ENCODE assay signal across 13 mouse cellular contexts in genomic region chr12:104614240-104614639, GRCm38 (mm10).
A peak's percentile ranks its signal among the peaks of the same experiment; 100 is the strongest.
DNase-seq lines count a peak whose midpoint lies in the region; ATAC-seq and TF ChIP-seq lines count a peak whose summit lies in the region.
"Had no signal": no experiment of that assay in that cellular context is flagged by ENCODE, and none has a peak within 500 bp of the region (broad histone marks: within the 10 kb centered on the region; RNA-seq: fewer than 3 reads in every experiment).

No protein-coding gene starts in this region.

- 56% methylated on average over 8 of the region's 8 CpGs for WGBS in intestine, embryonic 14.5 days
- 59% methylated on average over 8 of the region's 8 CpGs for WGBS in intestine, embryonic 15.5 days
- 42% methylated on average over 8 of the region's 8 CpGs for WGBS in heart, embryonic 15.5 days
- WGBS in thymus, adult 2 months, result 64% methylated on average over 8 of the region's 8 CpGs

- TF ChIP-seq POLR2A in testis, adult 2 months (IDR thresholded peaks at IDR 0.05; ENCODE audit: control insufficient read depth, low read depth, low read length), result no peak
- TF ChIP-seq POLR2A in thymus, adult 2 months (IDR thresholded peaks at IDR 0.05; ENCODE audit: control insufficient read depth, extremely low read depth, insufficient read depth, low read length, poor library complexity), result no peak

- no peak overlapping the region for H3K9ac ChIP-seq in intestine, embryonic 14.5 days (ENCODE audit: low read length)
- no peak overlapping the region for H3K9ac ChIP-seq in intestine, embryonic 15.5 days
- H3K9ac ChIP-seq in heart, embryonic 15.5 days, result no peak overlapping the region
- H3K9ac ChIP-seq: hindbrain, embryonic 13.5 days; midbrain, embryonic 12.5 days had no signal

- H3K36me3 ChIP-seq in intestine, embryonic 14.5 days (ENCODE audit: control insufficient read depth, insufficient read depth, low read length), result no peaks in the 10 kb centered on the region
- H3K36me3 ChIP-seq in intestine, embryonic 15.5 days, result no peaks in the 10 kb centered on the region
- no peaks in the 10 kb centered on the region for H3K36me3 ChIP-seq in testis, adult 2 months (ENCODE audit: control insufficient read depth, insufficient read depth, low read length)
- H3K36me3 ChIP-seq in heart, embryonic 15.5 days, result no peaks in the 10 kb centered on the region
- H3K36me3 ChIP-seq in thymus, adult 2 months (ENCODE audit: control insufficient read depth, insufficient read depth, low read length), result no peaks in the 10 kb centered on the region
- H3K36me3 ChIP-seq: forebrain, embryonic 10.5 days; hindbrain, embryonic 13.5 days; midbrain, embryonic 12.5 days had no signal

- DNase-seq in intestine, embryonic 14.5 days (ENCODE audit: low spot score), result no peak
- DNase-seq in testis, postnatal 10 days (ENCODE audit: low spot score), result no peak
- no peak for DNase-seq in thymus, adult 2 months
- no peak for DNase-seq in gastrocnemius, postnatal 4 days (ENCODE audit: low spot score in 2 of 2)
- no peak for DNase-seq in left cerebral cortex, adult 9 months (ENCODE audit: low spot score in 2 of 2)

- H3K27ac ChIP-seq in intestine, embryonic 14.5 days (ENCODE audit: low read depth), result no peak overlapping the region
- H3K27ac ChIP-seq in intestine, embryonic 15.5 days, result no peak overlapping the region
- no peak overlapping the region for H3K27ac ChIP-seq in testis, adult 2 months (ENCODE audit: control insufficient read depth, insufficient read depth, low read depth, low read length)
- H3K27ac ChIP-seq in heart, embryonic 15.5 days, result no peak overlapping the region
- no peak overlapping the region for H3K27ac ChIP-seq in thymus, adult 2 months (ENCODE audit: control insufficient read depth, insufficient read depth, low read length)
- H3K27ac ChIP-seq: forebrain, embryonic 10.5 days; hindbrain, embryonic 13.5 days; layer of hippocampus, adult 2 months; midbrain, embryonic 12.5 days had no signal

- TF ChIP-seq CTCF in testis, adult 2 months (IDR thresholded peaks at IDR 0.05; ENCODE audit: control insufficient read depth, insufficient read depth, insufficient replicate concordance, low read depth, low read length), result no peak
- no peak for TF ChIP-seq CTCF in thymus, adult 2 months (IDR thresholded peaks at IDR 0.05; ENCODE audit: borderline replicate concordance, control insufficient read depth, extremely low read depth, insufficient read depth, low read length, poor library complexity)

- ATAC-seq in intestine, embryonic 14.5 days (replicated peaks; ENCODE audit: low FRiP score, low TSS enrichment, low read depth), result no peak
- ATAC-seq in intestine, embryonic 15.5 days, result no peak
- ATAC-seq in heart, embryonic 15.5 days (replicated peaks; ENCODE audit: insufficient number of reproducible peaks, insufficient read depth, low FRiP score, low read depth), result peak; percentile 62; the same call in 1 of the 2 replicates
- ATAC-seq: Patski had no signal

- no peaks in the 10 kb centered on the region for H3K27me3 ChIP-seq in intestine, embryonic 14.5 days (replicated peaks; ENCODE audit: control insufficient read depth, insufficient read depth, low read length)
- no peaks in the 10 kb centered on the region for H3K27me3 ChIP-seq in intestine, embryonic 15.5 days (replicated peaks)
- H3K27me3 ChIP-seq in testis, adult 2 months (ENCODE audit: control insufficient read depth, insufficient read depth, low read length), result no peaks in the 10 kb centered on the region
- H3K27me3 ChIP-seq in heart, embryonic 15.5 days, result 0 out of 2 replicates have a peak, but pooled peaks cover 11% of the 10 kb centered on the region
- no peaks in the 10 kb centered on the region for H3K27me3 ChIP-seq in thymus, adult 2 months (ENCODE audit: control insufficient read depth, insufficient read depth, low read length)
- H3K27me3 ChIP-seq: hindbrain, embryonic 13.5 days; midbrain, embryonic 12.5 days had no signal

- no peaks in the 10 kb centered on the region for H3K4me1 ChIP-seq in intestine, embryonic 14.5 days (replicated peaks; ENCODE audit: control insufficient read depth, insufficient read depth, low read length)
- H3K4me1 ChIP-seq in intestine, embryonic 15.5 days (replicated peaks), result no peaks in the 10 kb centered on the region
- peaks cover 4% of the 10 kb centered on the region for H3K4me1 ChIP-seq in testis, adult 2 months (ENCODE audit: control insufficient read depth, insufficient read depth, low read length)
- H3K4me1 ChIP-seq in heart, embryonic 15.5 days (replicated peaks), result peaks cover 6% of the 10 kb centered on the region
- H3K4me1 ChIP-seq in thymus, adult 2 months (replicated peaks; ENCODE audit: control insufficient read depth, insufficient read depth, low read length), result no peaks in the 10 kb centered on the region
- H3K4me1 ChIP-seq: midbrain, embryonic 12.5 days had no signal

- H3K9me3 ChIP-seq in intestine, embryonic 14.5 days (ENCODE audit: control insufficient read depth, low read length), result peaks cover 5% of the 10 kb centered on the region; the same call in 1 of the 2 replicates
- no peaks in the 10 kb centered on the region for H3K9me3 ChIP-seq in intestine, embryonic 15.5 days
- no peaks in the 10 kb centered on the region for H3K9me3 ChIP-seq in heart, embryonic 15.5 days (replicated peaks)
- H3K9me3 ChIP-seq: midbrain, embryonic 12.5 days had no signal

- 0 out of 2 replicates have a peak overlapping the region, but pooled peaks have one; percentile 2 for H3K4me2 ChIP-seq in intestine, embryonic 14.5 days (ENCODE audit: low read length)
- no peak overlapping the region for H3K4me2 ChIP-seq in intestine, embryonic 15.5 days (replicated peaks)
- H3K4me2 ChIP-seq in heart, embryonic 15.5 days, result peak overlapping the region; percentile 42
- H3K4me2 ChIP-seq: hindbrain, embryonic 13.5 days; midbrain, embryonic 12.5 days had no signal

- H3K4me3 ChIP-seq in intestine, embryonic 14.5 days (ENCODE audit: low read depth, low read length), result no peak overlapping the region
- no peak overlapping the region for H3K4me3 ChIP-seq in intestine, embryonic 15.5 days (replicated peaks)
- H3K4me3 ChIP-seq in testis, adult 2 months (ENCODE audit: control insufficient read depth, low read depth, low read length), result peak overlapping the region; percentile 21
- H3K4me3 ChIP-seq in heart, embryonic 15.5 days, result peak overlapping the region; percentile 24; the same call in 1 of the 2 replicates
- H3K4me3 ChIP-seq in thymus, adult 2 months (ENCODE audit: control insufficient read depth, insufficient read depth, low read length), result no peak overlapping the region
- H3K4me3 ChIP-seq: forebrain, embryonic 10.5 days; hindbrain, embryonic 13.5 days; layer of hippocampus, adult 2 months; midbrain, embryonic 12.5 days had no signal

Comparison
In these comparisons a context has a peak if more than half of its experiments do, and no peak if none do; other contexts are left out.
1. H3K4me3 ChIP-seq: peak in testis, adult 2 months (single experiment) and heart, embryonic 15.5 days (single experiment); none in intestine, embryonic 14.5 days (single experiment), intestine, embryonic 15.5 days (single experiment) and thymus, adult 2 months (single experiment).